Mouse (Mus musculus): ENCODE data around the gene Rnf187.

The Rnf187 gene

DNA sequence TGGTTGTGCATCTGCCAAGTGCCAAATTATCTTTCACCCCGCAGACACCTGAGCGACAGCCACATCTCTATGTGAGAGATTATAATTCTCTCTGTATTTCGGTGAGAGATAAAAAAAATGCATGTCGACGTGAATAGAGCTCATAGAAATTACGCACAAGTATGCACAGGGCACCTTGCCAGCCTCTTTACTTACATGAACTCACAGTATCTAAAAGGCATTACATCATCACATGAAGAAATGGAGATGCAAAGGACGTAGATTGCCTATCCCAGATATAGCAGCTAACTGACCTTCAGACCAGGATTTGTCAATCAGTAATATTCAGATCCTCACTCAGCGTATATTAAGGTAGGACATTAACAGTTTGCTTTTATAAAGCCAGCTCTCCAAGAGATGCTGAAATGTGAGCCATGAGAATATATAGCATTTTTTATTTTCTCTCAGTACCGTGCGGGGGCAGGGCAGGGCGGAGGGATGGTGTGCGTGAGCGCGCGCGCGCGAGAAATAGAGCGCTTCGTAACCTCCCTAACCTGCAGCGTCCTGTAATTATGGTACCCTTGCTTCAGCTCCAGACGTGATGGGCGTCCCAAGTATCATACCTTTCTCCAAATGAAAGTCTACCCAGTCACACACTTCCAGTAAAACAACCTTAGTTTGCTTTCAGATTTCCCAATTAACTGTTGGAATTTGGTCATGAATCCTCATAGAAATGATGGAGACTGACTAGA lies 9.2 kb upstream of the Rnf187 start:
- DNase-seq (ENCODE audit: low read depth, low spot score) = no peak

DNA sequence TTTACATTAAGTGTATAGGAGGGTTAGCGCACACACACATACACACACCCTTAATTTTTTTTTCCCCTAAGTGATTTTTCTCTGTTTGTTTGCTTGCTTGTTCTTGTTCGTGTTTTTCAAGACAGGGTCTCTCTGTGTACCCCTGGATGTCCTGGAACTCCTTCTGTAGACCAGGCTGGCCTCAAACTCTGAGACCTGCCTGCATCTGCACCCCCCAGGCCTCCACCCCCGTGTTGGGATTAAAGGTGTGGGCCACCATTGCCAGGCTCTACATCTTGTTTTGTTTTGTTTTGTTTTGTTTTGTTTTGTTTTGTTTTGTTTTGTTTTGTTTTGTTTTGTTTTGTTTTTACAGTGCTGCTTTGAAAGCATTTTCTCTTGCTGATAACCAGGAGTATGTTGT lies 8.6 kb upstream of the Rnf187 start:
- DNase-seq (ENCODE audit: low read depth, low spot score) = no peak

DNA sequence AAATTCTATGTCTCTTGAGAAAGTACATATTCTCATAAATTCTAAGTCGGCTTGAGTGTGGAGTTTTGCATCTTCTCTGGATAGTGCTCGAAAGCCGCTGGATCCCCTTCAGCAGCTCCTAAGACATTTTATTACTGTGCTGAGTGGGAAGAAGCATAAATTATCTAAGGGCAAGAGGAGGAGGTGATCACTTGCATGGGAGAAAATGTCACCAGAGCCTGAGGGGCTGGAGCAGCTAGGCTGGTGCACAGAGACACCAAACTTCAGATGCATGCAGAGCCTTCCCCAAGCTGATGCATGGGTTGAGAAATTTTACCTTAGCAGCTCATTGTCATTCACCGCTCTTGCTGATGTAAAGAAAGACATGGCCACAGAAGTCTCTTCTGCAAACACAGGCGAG lies 5.4 kb upstream of the Rnf187 start:
- DNase-seq (ENCODE audit: low read depth, low spot score) = no peak

DNA sequence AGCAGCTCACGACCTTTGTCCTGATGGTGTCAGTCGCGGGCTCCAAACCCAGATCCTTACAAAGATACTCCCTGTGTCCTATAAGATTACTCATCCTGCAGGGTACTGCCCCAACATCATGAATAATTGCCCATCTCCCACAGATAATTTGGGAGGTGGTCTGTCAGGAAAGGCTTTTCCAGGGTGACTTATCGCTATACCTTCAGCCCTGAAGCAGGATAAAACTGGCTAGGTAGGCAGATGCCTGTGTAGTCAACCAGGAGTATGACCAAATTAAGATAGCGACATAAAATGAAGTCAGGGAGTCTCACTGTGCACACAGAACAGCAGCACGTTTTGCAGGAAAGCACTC lies 348 bp upstream of the Rnf187 start:
- no peak for DNase-seq (ENCODE audit: low read depth, low spot score)

DNA sequence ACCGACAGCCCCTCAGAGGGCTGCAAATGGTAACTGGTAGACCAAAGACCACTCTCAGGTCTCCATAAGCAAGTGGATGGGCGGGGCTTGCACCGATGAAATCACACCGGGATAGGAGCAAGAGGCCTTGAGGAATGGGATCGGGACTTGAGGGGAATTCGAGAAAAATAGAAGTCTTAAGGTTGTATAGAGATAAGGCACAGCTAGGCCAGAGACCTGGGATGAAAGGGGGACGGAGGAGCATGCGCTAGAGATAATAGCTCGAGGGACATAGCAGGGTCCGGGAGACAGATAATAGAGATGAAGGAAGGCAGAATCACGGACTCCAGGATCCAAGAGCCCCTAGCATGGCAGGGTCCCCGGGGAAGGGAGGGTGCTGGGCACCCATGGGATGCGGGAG lies 807 bp downstream of the Rnf187 start:
- DNase-seq (ENCODE audit: low read depth, low spot score) = no peak

DNA sequence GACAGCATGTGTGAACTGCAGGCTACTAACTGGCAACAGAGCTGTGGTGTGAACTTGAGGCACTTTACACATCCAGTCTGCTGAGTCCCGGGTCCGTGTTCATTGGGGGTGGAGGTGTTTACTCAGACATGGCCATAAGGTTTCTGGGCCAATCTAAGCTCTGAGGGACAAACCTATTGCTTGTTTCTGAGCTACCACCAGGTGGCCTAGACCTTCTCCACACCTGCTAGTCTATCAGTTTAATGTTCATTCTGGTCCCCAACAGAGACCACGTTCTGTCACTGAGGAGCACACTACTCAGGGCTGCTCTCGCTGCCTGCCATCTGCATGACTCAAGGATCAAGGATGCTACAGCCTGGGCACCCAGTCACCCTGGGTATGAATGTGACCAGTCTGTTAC lies 7.1 kb downstream of the Rnf187 start:
- no peak for DNase-seq (ENCODE audit: low read depth, low spot score)

DNA sequence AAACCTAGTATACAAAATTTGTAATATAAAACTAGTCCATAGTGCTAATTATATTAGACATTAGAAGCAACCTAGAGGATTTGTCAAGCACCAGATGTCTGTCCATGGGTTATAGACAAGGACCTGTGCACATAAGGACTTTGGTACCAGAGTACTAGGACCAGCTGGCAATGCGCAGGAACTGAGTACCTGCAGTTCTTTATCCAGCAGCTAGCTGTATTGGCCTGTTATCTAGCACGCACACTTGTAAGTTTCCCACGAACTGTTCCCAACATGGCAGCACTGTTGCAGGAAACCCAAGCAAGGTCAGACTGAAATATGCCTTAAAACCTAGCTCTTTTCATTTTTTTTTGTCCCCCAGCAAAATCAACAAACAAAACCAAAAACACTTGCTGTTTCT lies 8.5 kb downstream of the Rnf187 start:
- no peak for DNase-seq (ENCODE audit: low read depth, low spot score)

DNA sequence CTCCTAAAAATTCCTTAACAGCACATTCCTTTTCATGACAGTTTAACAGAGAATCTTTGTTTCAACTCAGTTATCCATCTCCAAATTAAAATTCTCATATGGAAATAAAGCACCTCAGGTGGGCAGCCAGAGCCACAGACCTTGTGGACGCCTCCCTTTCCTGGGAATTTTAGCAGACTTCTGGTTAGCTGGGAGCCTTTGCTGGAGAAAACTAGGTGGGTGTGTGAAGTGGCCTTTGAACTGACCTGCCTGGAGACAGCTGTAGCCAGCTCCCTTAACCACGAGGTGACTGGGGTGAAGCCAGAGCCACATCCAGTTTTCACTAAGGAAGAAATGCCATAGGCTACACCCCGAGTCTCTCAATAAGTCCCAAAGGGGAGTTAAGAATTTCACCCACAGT lies 9.1 kb downstream of the Rnf187 start:
- no peak for DNase-seq (ENCODE audit: low read depth, low spot score)

DNA sequence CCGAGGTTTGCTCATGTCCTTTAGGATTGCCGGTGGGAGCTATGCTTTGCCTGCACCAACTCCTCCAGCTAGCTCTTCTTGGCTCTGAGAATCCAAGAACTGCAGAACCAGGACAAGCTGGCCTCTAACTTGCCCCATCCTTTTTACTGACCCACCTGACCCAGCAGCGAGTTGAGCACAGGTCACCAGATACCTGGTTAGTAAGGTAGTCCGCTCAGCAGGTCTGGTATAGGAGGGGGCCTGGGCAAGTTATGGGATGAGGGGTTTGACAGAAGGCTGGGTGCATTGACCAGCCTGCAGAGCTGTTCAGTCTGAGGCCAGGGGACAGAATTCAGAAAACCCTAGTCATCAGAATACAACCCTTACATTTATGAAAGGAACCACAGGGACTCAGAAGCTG lies 9.7 kb downstream of the Rnf187 start:
- DNase-seq (ENCODE audit: low read depth, low spot score) = no peak

DNA sequence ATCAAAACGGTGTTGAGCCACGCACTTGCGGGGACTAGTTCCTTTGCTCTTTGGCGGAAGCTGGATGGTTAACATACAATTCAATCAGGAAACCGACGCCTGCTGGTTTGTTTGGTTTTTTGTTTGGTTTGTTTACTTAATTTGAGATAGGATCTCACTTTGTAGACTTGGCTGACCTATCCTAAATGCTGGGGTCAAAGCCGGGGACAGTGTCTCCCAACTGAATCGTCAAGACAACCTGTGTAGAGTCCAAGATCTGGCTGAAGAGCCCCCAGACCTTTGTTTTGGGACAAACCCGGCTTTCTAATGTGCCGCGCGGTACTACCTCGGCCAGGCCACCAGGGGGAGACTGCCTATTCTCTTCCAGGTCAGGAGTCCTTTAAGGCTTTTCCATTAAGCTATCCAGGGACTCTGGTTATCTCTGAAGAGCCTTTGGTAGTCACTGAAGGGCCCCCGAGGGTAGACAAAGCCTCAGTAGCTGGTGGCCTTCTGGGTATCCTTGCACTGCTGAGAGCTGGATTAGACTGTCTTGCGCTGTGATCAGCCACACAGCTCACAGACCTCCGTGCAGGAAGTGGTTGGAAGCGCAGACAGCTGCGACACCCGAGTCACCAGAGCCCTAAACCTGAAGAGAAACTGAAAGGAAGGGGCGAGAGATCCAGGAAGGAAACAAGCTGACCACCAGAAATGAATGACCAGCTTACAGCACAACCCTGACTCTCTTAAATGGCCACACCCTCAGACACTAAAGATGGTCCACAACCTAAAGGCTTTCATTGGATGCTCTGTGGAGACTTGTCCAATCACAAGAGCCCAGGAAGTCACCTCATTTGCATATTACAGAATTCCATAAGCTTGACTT lies 10.7 kb downstream of the Rnf187 start:
- DNase-seq (ENCODE audit: low read depth, low spot score) = no peak

DNA sequence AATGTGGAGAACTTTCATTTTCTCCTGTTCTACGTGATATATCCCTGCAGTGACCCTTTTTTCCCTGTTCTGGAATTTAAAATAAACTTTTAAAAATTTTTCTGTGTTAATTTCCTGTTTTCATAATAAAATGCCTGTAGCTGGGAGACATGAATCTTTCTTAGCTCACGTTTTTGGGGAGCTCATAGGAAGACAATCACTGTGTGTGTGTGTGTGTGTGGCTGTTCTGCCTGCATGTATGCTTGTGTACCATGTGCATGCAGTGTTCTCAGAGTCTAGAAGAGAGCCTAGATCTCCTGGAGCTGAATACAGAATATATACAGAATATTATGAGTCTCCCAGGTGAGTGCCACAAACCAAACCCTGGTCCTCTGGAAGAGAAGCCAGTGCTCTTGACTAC lies 11.7 kb downstream of the Rnf187 start:
- no peak for DNase-seq (ENCODE audit: low read depth, low spot score)

DNA sequence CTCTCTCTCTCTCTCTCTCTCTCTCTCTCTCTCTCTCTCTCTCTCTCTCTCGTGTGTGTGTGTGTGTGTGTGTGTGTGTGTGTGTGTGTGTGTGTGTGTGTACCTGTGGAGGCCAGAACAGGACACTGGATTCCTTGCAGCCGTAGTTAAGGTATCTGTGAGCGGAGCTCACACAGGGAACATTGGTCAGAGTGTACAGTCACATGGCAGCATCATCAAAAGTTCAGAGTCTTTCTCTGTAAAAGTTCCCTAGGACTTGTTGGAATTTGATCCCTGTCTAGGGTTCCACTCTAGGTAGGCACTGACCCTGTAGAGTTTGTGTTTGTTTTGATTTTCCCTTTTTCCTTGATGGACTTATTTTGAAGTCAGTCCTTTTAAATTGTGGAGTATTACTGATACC lies 12.1 kb downstream of the Rnf187 start:
- no peak for DNase-seq (ENCODE audit: low read depth, low spot score)

DNA sequence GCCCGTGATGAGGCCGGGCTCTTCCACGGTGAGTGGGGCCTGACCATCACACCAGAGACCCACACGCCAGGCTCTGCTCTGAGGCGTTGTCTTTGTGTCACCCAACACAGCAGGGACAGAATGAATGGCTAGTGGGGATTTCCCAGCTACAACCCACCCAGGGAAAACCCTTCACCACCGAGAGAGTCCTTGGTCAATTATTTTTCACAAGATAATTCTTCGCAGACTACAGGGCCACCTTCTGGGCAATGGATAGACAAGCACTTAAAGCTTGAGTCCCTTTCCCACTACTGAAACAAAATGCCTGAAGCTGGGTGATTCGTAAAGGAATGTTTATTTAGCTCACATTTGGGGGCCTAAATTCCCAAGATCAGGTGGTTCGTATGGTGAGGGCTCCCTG lies 16.3 kb downstream of the Rnf187 start:
- no peak for DNase-seq (ENCODE audit: low read depth, low spot score)

DNA sequence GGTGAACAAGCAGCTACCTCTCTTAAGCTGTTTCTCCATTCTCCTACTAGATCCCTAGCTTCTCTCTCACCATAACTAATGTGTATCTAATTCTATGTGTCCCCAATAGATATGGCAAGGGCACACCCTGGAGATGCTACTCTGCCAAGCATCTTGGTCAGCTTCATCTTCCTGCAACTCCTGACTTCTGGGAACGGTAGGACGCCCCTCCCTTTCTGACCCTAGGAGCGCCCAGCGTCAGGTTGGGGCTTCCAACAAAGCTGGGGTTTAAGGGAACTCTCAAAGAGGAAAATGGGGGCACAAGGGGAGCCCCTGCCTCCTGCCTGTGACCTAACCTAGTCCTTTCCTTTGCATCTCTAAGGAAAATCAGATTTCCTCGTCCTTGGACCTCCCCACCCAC lies 20.0 kb downstream of the Rnf187 start:
- DNase-seq (ENCODE audit: low read depth, low spot score) = no peak

DNA sequence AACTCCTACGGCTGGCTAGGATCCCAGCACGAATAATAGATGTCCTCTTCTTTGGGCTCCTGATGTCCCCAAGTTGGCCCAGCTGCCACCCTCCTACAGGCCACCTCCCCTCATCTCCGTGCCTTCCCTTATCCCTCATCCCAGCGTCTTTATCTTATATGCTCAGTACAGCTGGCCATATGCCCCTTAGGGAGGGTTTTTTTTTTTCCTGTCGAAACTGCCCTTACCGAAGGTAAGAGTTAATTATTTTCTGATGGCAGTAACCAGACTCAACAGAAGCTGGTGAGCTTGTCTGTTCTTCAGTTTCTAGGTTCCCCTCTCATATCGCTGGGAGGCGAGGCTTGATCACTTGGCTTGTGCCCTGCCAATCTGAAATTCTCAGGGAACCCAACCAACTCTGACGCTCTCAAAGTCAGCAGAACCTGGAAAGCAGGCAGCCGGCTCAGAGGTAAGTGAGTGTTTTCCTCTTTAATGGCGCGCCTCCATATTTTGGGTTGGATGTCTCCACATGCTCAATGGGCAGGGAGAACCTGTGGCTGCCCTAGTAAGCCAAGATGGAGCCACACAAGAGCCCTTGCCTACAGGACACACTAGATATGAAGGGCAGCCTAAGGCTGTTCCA lies 20.9 kb downstream of the Rnf187 start, which contains the start of gene Btnl10:
Btnl10 (plus strand) TSS at position 164 of the 622 bp plus-strand sequence.
- DNase-seq (ENCODE audit: low read depth, low spot score) = no peak

DNA sequence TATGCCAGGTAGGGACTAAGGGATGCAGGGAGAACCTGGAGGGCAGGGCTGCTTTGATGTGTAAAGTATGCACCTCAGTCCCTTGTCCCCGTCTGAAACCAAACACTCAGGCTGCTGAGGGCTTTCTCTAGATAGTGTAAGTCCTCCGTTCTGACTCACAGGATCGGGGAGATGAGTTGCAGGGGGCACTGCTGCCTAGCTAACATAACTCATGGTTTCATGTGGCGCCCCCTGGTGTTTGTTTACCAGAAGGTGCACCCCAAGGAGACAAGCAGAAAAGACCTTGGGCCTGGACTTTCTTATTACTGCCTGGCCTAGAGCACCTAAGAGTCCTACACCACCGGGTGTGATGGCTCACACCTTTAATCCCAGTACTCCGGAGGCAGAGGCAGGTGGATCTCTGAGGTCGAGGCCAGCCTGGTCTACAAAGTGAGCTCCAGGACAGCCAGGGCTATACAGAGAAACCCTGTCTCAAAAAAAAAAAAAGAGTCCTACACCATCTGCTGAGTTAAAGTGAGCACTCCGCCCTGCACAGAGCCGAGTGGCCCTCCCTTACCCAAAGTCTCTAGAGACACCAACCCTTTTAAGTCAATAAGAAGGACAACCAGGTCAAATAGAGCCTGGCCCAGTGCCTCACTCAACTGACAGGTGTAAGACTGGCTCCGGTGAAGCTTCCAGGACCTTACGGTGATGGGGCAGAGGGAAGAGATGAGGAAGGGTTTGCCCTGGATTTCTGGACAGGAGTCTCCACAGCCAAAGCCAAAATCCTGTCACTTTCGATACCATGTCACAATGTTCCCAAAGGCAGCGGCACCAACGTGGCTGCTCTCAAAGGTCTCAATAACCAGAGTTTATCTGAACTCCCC lies 21.6 kb downstream of the Rnf187 start:
- DNase-seq (ENCODE audit: low read depth, low spot score) = no peak

DNA sequence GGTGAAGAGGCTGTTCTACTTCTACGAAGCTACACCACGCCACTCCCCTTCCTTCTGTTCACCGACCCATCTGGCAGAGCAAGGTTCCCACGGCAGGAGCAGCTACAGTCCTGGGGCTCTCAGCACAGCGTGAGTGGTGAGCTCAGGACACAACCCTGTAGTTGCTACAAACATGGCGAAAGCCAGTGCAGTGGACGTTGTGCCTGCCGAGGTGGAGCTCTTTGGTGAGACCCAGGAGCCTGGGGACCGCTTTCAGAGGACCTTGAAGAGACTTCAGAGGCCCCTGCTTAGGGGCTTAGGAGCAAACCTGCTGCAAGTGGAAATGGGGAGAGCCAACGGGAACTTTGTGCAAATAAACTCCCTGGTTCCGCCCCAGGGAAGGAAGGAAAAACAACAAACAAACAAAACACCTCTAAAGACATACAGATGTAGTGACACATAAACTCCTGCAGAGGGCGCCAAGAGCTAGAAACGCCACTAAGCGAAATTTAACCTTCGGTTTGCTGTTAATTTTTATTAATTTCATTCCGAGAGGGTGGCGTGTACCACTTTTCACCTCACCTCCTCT lies 24.2 kb downstream of the Rnf187 start:
- DNase-seq (ENCODE audit: low read depth, low spot score) = no peak

DNA sequence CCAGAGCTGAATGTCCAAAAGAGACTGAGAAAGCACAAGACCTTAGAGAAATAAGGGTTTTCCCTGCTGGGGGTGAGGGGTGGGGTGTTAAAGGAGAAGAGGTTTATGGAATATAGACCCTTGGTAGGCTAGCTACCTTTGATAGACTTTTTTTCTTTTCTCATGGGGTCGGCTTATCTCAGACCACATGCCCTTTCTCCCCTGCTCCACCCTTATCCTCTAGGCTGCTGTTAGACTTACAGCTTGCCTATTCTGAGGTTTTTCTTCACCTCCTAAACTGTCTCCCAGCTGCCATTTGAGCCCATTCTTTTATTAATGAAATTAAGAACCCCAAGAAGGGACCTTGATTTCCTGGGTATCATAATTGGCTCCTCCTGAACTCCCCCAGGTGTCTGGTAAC lies 24.9 kb downstream of the Rnf187 start:
- DNase-seq (ENCODE audit: low read depth, low spot score) = no peak

DNA sequence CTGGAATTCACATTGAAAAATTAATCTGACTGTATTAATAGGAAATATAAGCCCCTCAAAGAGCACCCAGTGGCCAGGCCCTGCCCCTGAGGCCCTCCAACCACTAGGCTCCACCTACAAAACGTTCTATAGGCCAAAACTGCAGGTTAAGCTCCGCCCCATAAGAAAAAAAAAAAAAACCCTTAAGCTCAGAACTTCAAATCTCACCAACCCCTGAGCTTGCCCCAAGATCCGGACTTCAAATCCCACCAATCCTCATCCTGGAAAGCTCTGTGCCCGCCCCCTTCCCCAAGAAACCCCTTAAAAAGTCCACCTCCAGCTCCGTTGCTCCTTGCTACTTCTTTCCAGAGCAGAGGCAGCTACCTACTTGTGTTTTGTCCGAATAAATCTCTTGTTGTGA lies 33.9 kb downstream of the Rnf187 start:
- no peak for DNase-seq (ENCODE audit: low read depth, low spot score)

DNA sequence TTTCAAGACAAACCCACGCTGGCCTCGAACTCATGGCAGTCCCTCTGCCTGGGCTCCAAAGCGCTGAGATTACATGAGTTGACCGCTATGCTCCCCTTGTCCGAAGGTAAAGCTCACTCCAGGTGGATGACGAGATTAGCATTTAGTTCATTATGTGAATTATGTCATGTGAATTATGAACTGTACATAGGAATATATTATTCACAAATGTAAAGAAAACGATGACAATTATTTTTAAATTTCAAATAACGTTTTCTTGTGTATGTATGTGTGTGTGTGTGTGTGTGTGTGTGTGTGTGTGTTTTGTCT lies 34.4 kb downstream of the Rnf187 start:
- DNase-seq (ENCODE audit: low read depth, low spot score) = no peak

DNA sequence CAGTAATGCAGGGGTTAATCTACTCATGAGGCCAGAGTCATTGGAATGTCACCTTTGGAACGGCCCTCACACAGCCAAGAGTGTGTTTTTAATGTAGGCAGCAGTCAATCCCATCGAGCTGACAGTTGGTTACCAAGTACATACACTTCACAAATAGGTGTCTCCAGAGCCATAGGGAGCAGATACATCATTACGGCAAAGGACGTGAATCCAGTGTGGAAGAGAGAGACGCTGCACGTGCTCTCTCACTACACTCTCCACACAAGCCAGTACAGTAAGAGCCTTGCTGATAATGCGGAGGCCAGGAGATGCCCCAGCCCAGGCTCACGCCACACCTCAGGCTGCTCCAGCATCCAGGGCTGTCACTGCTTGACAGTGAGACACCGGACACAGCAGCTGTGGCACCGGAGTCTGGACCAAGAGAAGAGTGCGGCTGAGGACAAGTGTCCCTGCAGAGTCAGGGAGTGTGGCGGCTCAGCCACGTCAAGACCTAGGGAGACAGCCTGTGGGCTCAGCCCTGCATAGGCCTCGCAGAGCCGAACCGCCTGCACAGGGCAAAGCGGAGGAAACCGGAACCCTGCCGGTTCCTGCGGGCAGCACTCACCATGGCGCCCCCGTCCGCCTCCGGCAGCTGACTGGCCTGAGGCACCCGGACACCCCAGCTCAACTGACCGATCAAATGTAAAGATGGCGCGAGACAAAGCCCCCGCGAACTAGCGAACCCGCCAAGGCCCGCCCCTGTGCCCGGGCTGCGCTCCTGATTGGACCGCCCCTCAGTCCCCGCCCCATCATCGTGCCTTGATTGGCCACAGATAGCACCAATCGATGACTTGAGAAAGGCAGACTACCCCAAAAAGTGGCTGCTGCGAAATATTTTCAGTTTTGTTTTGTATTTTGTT lies 35.0 kb downstream of the Rnf187 start, which contains the start of gene Zfp39:
Zfp39 (minus strand) TSS at position 715 of the 899 bp plus-strand sequence.
- peak; percentile 87 for DNase-seq (ENCODE audit: low read depth, low spot score)
